Mouse (Mus musculus) kidney, adult 18-20 months (tissue): ENCODE measurements around the gene Matn1.
A peak's percentile ranks its signal among the peaks of the same experiment; 100 is the strongest.

Experiments used
- DNase-seq: peaks from one replicate; pipeline ENCODE4 v3.0.0; 2021

The Matn1 gene

DNA sequence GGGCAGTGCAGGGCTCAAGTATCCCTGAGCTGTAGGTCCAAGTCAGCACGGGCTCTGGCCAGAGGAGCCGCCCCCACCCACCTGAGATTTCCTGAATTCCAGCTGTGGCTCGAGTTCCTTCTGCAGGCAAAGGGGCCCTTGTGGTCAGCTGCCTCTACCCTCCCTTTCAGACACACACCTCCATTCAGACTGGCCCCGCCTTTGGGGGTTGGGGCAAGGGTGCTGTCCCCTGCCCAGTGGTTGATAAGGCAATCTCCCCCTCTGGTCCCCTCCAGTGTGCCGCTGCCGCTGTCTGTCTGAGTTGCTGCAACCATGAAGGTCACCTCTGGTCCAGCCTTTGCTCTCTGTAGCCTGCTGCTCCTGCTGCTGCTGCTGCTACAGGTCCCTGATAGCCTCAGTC lies at the start of gene Matn1:
Matn1 (plus strand) TSS at position 274 of the 400 bp plus-strand sequence.
- DNase-seq: no peak

DNA sequence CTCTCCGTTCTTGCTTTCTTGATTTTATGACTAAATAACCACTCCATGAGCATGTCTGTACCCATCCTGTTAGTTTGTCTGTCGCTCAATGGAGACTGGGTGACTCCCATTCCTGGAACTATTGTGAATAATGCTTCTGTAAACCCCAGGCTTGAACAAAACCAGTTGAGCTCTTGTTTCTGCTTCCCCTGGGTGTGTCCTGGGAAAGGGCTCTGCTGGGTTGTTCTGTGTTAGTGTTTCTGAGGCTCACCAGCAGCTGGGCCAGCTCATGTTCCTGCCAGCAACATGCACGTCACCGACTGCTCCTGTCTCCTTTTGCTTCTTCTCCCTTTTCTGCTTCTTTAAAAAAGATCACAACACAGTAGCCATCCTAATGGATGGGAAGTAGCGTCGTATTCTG lies 48.5 kb upstream of the Matn1 start:
- DNase-seq: no peak

DNA sequence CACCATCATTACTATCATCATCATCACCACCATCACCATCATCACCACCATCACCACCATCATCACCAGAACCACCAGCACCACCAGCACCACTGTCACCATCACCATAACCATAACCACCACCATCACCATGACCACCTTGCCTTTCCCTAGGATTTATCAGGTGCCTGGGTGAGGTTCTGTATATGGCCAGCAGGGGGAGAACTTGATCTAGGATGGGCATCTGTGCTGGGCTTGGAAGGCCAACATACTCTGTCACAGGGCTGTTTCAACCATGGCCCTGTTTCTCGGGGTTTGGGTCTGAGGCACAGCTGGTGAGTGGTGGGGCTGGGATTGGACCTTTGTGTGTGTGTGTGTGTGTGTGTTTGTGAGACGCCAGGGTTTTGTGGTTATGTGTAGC lies 47.8 kb upstream of the Matn1 start:
- DNase-seq: peak; percentile 23

DNA sequence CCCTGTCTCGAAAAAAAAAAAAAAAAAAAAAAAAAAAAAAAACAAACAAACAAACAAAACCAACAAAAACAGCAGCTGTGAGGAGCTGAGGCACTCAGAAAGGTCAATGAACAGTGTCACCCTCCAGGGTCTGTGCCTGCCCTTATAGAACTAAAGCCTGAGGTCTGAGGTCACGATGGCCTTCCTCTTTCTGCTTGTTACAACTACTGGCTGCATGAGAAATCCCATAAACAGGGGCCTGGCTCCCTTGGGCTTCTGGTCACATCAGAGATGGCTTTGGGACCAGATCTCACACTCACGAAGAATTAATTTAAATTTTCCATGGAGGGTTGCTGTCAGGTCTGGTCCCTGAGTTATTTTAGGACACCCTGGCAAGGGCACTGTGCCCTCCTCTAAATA lies 44.8 kb upstream of the Matn1 start:
- DNase-seq: no peak

DNA sequence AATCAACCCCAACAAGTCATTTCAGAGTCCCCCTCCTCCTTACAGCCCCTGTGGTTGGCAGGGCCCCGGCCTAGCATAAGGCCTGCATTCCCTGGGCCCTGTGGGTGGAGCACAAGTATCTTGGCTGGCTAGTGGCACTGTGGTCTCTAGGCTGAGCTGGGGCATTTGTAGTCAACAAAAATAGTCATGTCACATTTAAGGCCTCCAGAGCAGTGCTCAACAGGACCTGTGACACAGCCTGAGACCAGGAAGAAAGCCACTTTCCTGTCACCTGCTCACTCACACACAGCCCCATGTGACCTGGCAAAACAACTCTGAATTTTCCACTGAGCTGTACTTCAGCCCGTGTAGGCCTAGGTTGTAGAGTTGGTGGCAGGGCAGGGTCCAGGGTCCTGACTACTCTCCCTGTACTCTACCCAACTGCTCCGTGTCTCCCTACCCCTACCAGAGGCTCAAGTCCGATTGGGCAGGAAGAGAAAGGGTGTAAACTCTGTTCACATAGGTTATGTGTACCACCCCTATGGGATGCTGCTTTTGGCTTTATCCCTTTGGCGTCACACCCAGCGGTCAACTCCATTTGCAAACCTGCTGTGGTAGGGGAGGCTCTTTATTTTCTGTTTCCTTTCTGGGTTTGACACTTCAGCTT lies 44.3 kb upstream of the Matn1 start:
- peak; percentile 18 for DNase-seq

DNA sequence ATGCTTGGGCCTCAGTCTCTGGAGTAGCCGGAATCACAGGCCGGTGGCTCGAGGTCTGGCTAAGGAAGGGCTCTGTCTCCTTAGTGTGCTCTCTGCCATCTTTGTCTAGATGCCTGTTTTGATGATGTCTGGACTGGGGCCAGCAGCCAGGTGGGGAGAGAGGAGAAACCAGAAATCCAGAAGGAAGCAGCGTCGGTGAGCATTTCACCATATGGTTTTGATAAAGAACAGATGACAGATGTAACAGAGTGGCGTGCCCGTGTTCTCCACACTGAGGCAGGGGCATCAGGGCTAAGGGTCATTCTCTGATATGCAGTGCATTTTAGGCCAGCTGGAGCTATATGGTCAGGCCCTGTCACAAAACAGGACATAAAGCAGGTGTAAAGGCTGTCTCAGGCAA lies 43.4 kb upstream of the Matn1 start:
- no peak for DNase-seq

DNA sequence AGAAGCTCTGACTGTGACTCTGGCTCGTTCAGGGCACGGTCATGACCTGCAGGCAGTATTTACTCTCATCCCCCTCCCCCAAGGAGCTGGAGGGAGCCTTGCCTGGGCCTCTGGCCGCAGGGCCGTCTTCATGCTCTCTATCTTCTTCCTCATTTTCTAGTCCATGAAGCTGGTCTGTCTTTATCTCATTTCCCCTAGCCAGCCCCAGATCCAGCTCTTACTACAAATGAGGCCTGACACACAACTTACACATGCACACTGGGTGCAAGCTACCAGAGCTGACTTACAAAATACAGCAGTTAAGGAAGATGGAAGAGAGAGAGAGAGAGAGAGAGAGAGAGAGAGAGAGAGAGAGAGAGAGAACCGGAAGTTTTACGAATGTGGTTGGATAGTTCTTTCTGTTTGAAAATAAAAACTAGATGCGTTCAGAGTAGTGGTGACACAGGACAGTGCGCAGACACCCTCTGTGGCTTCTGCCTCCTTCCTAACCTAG lies 41.9 kb upstream of the Matn1 start:
- DNase-seq: no peak

DNA sequence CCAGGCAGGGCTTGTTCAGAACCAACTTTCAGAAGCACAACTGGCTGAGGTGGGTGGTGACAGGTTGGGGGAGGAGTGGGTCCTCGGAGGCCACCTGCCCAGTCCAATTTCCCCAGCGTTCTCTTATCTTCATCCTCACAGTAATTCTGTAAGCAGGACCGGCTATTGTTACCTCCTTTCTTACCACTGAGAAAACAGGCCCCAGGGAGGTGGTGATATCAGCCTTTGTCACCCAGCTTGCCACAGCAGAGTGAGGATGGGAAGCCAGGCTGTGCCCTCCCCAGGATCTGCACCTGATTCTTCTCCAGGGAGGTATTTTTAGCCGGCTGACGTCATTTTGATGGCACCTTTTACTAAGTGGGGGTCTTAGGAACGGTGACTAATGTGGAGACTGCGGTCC lies 39.2 kb upstream of the Matn1 start:
- no peak for DNase-seq

DNA sequence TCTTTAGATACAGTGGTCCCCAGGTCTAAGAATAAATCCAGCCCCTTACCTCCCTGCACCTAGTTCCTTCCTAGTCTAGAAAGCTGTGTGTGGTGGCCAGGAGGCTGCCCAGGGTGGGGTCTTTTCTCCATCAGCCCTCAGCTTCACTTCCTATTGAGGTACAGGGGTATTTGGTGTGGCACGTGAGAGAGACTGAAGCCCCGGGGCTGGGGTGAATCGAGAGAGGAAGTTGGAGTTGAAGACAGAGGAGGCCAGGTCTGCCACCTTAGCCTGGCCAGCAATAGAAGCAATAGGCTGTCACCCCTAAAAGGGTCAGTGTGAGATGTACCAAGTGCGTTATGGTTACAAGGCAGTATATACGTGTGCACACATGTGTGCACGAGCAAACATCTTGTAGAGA lies 38.3 kb upstream of the Matn1 start:
- DNase-seq: no peak

DNA sequence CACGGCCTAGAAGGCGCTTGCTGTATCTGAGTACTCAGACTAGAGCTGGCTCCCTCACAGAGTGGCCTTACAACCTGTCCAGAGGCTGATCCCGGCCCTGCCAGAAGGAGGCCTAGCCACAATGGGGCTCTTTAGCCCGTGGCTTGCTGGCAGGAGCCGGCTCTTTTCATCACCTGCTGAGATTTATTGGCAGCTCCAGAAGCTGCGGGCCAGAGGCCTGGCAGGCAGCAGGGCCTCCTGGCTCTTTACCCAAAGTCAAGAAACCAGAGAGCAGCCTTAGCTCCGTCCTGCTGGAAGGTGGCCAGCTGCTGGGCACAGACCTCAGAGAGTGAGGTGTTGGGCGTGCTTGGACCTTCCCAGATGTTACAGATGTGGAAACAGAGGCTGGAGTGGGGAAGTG lies 37.9 kb upstream of the Matn1 start:
- DNase-seq: peak; percentile 43

DNA sequence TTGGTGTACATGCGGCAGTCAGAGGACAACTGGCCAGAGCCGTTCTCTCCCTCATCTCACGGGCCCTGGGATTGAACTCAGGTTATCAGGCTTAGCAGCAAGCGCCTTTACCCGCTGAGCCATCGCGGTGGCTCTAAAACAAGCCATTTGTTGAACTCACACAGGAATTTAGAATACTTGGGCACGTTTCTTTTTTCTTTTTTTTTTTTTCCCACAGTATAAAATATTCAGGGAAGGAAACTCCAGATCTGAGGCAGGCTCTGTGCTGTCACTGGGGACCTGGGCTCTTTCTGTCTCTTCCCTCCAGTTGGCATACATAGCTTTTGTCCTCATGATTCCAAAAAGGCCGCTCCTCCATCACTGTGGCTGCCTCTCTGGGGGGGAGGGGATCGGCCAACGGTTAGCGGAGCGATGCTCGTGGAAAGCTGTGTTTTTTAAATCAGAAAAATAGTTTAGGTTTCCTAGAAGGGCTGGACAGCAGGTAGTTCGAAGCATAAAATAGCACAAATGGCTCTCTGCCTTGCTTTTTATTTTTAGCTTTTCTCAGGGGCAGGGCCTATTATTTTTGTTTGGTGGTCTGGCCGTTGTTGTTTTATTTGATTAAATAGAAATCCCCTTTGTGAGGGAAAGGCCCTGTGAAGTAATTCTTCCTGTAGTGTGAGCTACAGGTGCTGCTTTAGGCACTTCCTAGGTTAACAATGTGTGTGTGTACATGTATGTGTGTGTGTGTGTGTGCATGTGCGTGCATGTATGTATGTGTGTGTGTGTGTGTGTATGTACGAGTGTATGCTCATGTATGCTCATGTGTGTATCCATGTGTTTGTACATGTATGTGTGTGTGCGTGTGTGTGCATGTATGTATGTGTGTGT lies 36.8 kb upstream of the Matn1 start:
- no peak for DNase-seq

DNA sequence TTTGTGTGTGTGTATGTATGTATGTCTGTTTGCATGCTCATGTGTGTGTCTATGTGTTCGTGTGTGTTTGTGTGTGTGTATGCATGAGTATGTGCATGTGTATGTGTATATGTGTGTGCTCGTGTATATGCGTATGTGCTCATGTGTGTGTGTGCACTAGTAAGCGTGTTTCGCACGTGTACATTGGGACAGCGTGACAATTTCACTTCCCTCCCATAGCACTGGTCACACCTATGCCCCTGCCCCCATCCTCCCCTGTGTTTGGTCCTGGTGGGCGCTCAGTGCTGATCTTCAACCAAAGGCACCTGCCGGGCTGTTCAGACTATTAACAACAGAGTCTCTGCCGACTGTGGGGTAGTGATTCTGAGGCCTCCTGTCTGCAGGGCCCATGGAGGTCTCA lies 36.1 kb upstream of the Matn1 start:
- no peak for DNase-seq

DNA sequence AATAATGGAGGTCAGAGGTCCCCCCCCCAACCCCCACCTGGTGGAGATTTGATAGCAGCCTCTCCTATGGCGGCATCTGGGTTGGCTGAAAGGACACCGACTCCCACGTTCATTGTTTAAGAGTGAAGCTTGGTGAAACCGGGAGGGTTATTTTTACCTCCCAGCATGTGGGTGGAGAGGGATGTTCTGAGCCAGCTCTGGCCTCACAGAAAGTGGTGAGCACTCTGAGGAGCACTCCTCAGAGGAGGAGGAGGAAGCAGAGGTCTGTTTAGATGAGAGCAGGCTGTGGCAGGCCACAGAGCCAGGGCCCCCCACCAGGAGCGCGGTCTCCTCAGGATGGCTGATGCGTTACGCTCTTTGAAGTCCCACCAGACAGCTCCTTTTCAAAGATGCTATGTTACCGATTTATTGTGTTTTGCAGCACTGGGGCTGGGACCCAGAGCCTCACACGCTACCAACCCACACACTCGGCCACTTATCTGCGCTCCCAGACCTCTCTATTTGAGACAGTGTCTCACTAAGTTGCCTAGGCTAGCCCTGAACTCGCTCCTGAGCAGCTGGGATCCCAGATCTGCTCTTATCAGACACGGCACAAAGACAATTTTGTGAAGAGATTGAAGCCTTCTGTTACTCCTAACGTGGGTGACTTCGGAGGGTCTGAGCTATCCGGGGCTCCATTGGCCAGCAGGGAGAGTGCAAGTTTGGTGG lies 34.9 kb upstream of the Matn1 start:
- no peak for DNase-seq

DNA sequence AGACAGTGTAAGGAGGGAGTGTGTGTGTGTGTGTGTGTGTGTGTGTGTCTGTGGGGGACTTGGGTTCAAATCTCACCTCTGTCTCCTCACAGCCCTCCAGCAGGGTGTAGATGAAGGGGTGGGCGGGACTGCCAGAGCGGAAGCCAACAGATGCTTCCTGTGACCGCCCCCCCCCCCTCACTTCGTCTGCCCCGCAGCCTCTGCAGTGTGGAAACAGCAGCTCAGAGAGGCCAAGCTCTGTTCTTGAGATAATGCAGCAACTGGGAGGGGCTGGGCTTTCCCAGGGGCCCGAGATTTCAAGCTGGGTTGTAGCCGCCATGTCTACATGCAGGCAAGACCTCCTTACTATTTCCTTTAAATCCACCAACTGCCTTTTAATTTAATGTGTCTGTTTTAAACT lies 33.5 kb upstream of the Matn1 start:
- no peak for DNase-seq

DNA sequence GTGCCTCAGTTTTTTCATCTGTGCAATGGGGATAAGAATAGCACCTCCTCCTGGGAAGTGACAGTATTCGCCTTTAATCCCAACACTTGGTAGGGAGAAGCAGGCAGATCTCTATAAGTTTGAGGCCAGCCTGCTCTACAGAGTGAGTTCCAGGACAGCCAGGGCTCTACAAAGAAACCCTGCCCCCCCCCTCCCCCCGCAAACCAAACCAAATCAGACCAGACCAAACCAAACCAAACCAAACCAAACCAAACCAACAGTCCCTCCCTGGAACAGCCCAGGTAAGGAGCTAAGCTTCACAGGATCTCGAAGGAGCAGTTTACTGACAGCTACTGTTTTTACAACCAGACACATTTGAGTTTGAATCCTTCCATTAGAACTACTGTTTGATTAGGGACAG lies 31.6 kb upstream of the Matn1 start:
- DNase-seq: no peak

DNA sequence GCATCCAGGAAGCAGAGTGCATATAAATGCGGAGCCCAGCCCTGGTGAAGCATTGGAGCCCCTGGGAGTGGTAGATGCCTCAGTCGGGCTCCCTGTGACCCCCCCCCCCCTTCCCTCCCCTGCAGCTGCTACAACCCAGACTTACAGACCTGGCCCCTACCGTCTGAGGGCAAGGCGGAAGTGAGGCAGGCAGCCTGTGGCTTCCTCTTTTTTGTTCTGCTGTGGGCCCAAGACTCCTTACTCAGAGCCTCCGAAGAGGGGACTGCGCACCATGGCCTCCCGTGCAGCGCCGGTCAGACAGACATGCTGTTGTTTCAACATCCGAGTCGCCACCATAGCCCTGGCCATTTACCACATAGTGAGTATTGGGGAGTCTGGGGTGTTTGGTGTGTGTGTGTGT lies 31.1 kb upstream of the Matn1 start, which contains the start of gene Laptm5:
Laptm5 (plus strand) TSS at position 49 of the 400 bp plus-strand sequence.
- DNase-seq: no peak

DNA sequence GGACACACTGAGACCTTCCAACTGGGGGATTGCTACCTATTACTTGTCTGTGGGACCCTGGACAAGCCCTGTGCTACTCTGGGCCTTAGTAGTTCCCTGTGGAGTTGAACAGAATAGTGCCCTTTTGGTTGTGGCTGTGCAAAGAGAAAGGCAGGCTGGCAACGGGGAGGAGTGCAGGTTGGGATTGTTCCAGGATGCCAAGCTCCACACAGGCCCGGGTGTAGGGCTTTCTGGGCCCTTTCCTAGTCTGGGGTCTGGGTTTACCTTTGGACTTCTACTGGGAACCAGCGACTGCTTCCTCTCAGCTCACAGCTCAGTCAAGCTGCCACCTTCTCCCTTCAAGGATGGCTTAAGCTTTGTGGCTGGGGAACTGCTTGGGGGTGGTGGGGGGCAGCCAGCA lies 30.7 kb upstream of the Matn1 start:
- DNase-seq: no peak

DNA sequence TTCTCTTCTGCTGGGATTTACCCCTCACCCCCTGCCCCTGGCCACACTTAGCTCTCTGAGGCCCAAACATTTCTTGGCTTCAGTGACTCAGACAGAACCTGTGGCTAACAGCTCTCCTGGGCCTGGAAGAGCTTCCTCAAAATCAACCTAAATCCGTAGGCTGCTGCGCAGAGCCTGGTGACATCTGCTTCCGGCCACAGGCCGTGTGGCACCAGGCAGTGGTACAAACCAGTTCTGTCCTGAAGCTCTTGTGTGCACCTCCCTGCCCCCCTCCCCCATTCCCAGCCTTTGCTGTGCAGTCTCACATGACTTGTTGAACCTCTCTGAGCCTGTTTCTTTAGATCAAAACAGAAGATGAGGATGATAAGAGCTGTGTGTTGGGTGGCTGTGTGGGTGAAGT lies 30.2 kb upstream of the Matn1 start:
- DNase-seq: no peak

DNA sequence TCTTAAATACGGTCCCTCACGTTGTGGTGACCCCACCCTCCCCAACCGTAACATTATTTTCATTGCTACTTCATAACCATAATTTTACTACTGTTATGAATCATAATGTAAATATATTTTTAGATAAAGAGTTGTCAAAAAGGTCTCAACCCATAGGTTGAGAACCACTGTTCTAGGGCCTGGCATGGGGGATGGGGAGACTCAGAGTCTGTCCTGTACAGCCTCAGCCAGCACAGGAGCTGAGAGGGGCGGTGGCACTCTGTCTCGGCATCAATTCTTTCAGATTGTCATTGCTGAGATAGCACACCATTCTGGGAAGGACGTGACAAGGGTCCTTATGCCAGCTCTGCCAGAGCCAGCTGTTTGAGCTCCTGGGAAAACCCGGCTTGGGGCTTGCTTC lies 29.7 kb upstream of the Matn1 start:
- DNase-seq: no peak

DNA sequence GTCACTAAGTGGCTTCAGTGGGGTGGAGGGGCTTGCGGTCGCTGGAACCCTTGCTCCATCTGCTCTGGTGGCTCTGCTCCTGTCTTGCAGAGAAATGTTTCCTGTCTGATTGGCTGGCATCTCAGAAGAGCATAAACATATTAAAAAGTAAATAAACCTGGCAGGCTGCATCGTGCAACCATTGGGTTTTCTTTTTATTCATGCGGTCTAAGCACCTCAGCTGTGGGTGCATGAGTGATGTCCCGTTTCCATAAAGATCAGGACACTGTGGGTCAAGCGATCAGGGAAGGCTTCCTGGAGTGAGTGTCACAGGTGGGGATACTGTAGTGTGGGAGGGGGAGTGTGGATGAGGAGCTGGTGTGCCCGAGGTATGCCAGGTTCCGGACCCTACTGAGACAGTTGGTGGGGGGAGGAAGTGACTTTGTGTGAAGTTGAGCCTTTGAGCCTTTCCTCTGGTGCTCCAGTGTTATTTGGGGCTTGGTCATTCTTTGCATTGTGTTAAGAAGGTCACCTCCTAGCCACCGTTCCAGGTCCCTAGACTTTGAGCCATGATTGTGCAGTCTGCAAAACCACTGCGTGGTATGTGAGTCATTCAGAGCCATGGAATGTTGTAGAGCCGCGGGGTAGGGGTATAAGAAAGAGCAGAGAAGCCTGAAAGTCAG lies 29.0 kb upstream of the Matn1 start:
- no peak for DNase-seq

DNA sequence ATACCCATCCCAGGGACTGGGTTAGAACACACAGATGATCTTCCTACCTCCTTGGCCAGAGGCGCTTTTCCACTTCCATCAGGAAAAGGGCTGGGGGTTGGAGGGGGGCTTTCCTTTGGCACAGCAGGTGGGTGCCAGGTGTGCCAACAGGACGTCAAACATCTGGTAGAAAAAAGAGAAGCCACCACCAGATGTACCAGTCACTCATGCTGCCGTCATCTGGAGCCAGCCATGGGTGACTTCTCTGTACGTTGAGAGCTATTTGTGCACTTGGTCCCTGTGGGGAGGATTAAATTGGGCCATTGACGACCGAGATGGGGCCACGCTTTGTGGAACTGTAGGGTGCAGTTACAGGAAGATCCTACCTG lies 28.5 kb upstream of the Matn1 start:
- no peak for DNase-seq

DNA sequence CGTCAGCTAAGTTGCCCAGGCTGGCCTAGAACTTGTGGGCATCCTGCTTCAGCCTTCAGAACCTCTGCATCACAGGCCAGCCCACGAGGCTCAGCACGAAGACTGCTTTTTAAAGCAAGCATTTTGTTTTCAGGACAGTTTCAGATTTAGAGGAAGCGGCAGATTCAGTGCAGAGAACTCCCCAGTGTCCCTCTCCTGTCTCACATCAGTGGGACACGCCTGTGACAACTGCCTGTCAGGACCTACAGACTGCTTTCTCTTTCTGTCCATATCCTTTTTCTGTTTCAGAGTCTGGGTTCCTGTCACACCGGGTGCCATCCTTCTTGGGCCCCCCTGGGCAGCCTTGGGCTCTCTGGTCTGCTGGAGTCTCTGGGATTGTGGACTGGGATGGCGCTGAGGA lies 27.5 kb upstream of the Matn1 start:
- DNase-seq: no peak

DNA sequence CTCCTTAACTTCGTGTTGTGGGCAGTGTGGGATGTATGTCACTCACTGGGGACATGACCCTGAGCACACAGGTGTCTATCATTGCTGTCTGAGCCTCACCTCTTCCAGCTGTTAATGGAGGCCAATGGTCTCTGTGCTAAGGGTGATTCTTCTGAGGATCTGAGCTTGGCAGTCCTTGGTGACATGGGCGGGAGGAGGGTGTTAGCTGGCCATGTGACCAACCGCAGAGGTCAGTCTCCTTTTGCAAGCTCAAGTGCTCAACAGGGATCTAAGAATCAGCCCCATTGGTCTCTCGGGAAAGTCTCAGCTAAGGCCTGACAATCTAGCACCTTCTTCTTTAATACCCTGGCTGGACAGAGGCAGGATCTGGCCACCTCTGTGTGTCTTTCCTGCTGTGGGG lies 26.6 kb upstream of the Matn1 start:
- DNase-seq: no peak
